Mouse (Mus musculus): ENCODE data around the gene Mapt.

DNA sequence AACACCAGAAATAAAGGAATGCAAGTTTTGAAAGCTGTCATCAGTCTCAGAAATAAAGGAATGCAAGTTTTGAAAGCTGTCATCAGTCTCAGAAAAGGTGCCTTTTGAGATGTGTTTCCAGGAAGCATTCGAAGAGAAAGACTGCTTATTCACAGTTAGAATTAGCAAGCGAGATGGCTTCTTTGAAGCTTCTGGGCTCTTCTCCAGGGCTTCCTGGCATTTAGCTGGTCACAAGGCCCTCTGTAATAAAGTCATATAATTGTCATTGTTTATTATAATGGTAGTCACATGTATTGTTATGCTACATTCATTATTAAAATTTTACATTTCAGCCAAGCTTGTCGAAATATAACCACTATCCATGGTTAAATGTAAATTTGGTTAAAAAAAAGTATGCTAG, 13.1 kb upstream of the Mapt start:
- TF ChIP-seq CTCF (IDR thresholded peaks at IDR 0.05; ENCODE audit: low read depth): no peak
- TF ChIP-seq EP300 (IDR thresholded peaks at IDR 0.05; ENCODE audit: low read depth): no peak

Data from liver, embryonic 14.5 days (tissue).